In the genomic region with DNA sequence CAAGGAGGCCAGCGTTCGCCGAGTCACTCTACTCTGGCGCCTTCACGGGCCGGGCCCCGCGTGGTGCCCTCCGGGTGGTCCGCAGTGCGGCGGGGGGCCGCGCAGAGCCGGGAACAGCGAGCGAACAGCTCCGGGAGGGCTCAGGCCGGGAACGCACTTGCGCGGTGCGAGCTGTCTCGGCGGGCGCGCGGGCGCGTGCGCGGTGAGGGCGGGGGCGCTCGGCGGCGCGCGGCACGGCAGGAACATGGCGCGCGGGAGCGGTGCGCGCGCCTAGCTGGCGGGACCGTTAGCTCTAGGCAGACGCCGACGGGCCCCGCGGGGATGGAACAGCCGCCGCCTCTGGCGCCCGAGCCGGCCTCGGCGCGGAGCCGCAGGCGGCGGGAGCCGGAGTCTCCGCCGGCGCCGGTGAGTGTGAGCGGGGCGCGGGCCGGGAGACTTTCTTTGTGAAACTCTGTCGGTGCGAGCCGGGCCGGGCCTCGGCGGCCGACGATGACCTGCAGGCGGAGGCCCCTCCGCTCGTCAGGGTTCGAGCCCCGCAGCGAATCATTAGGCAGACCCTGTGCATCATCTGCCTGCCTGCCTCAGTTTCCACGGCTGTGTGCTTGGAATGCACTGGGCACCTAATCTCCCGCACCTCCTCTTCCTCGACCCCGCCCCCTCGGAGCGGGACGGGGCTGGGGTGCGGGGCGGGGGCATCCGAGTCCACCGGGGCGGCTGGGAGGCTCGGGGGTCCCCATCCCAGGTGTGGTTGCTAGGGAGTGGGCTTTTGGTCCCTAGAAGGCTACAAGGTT, we compare ENCODE assay signal across 8 mouse cellular contexts. TPM values are rescaled to one million over a fixed set of nuclear protein-coding genes. Genes with fewer than 3 reads are reported as not detected.
DNase-seq lines count a peak whose midpoint lies in the region; ATAC-seq and TF ChIP-seq lines count a peak whose summit lies in the region.

A gene (plus strand): TSS at position 220 of the 791 bp plus-strand sequence.

- H3K79me2 ChIP-seq in C2C12 (ENCODE audit: control insufficient read depth, insufficient read depth), result no peaks in the 10 kb centered on the region

- H3ac ChIP-seq in C2C12 (ENCODE audit: control insufficient read depth, insufficient read length, low read depth), result peak within 1 kb of the TSS; percentile 53

- peak; percentile 90 for ATAC-seq in embryonic facial prominence, embryonic 15.5 days (ENCODE audit: insufficient number of reproducible peaks, low FRiP score, low TSS enrichment, low read depth)
- peak; percentile 96 for ATAC-seq in kidney, embryonic 14.5 days (ENCODE audit: low FRiP score, low TSS enrichment)
- ATAC-seq in limb, embryonic 15.5 days (ENCODE audit: insufficient number of reproducible peaks, low FRiP score, low TSS enrichment, low read depth), result peak; percentile 89
- peak; percentile 88 for ATAC-seq in midbrain, postnatal 0 days (ENCODE audit: low FRiP score)

- TF ChIP-seq CTCF in C2C12 (IDR thresholded peaks at IDR 0.05; ENCODE audit: control insufficient read depth, insufficient read depth, insufficient read length), result no peak
- no peak for TF ChIP-seq CTCF in bone marrow macrophage, adult 2 months (IDR thresholded peaks at IDR 0.05; ENCODE audit: low read depth, low read length)
- no peak for TF ChIP-seq CTCF in midbrain, postnatal 0 days (IDR thresholded peaks at IDR 0.05)

- DNase-seq in heart, adult 9 months (ENCODE audit: low spot score in 2 of 2), result peak; percentile 90 to 91
- DNase-seq in midbrain, postnatal 0 days (ENCODE audit: low spot score), result peak; percentile 93
- peak; percentile 75 to 79 for DNase-seq in spleen, postnatal 36 days (ENCODE audit: low spot score in 2 of 2)

- no peak for TF ChIP-seq POLR2A in bone marrow macrophage, adult 2 months (IDR thresholded peaks at IDR 0.05; ENCODE audit: borderline replicate concordance, low read depth, low read length)

- WGBS in embryonic facial prominence, embryonic 15.5 days, result under 1% methylated on average over 101 of the region's 101 CpGs
- under 1% methylated on average over 98 of the region's 101 CpGs for WGBS in kidney, embryonic 14.5 days
- under 1% methylated on average over 91 of the region's 101 CpGs for WGBS in limb, embryonic 15.5 days
- under 1% methylated on average over 56 of the region's 101 CpGs for WGBS in midbrain, postnatal 0 days

- peak within 1 kb of the TSS; percentile 74 for H3K4me3 ChIP-seq in C2C12 (ENCODE audit: insufficient read depth, poor library complexity, severe bottlenecking)
- peak within 1 kb of the TSS; percentile 80 for H3K4me3 ChIP-seq in bone marrow macrophage, adult 2 months (ENCODE audit: insufficient read depth, low read length)
- peak within 1 kb of the TSS; percentile 88 for H3K4me3 ChIP-seq in embryonic facial prominence, embryonic 15.5 days (replicated peaks)
- peak within 1 kb of the TSS; percentile 86 for H3K4me3 ChIP-seq in kidney, embryonic 14.5 days (ENCODE audit: low read length)
- H3K4me3 ChIP-seq in limb, embryonic 15.5 days, result peak within 1 kb of the TSS; percentile 85
- peak within 1 kb of the TSS; percentile 87 for H3K4me3 ChIP-seq in midbrain, postnatal 0 days (ENCODE audit: low read depth, low read length)

- H3K36me3 ChIP-seq in C2C12 (ENCODE audit: control insufficient read depth, insufficient read depth), result no peaks in the 10 kb centered on the region
- H3K36me3 ChIP-seq in embryonic facial prominence, embryonic 15.5 days, result 0 out of 2 replicates have a peak, but pooled peaks cover 3% of the 10 kb centered on the region
- no peaks in the 10 kb centered on the region for H3K36me3 ChIP-seq in kidney, embryonic 14.5 days (ENCODE audit: control insufficient read depth, insufficient read depth, low read length)
- peaks cover 3% of the 10 kb centered on the region; the same call in 1 of the 2 replicates for H3K36me3 ChIP-seq in limb, embryonic 15.5 days
- no peaks in the 10 kb centered on the region for H3K36me3 ChIP-seq in midbrain, postnatal 0 days (ENCODE audit: insufficient read depth, low read length)

- H3K79me3 ChIP-seq in C2C12 (ENCODE audit: low read depth), result no peaks in the 10 kb centered on the region

- H3K27ac ChIP-seq in bone marrow macrophage, adult 2 months (ENCODE audit: insufficient read depth, low read depth, low read length), result no peak within 1 kb of the TSS
- H3K27ac ChIP-seq in embryonic facial prominence, embryonic 15.5 days (replicated peaks), result peak within 1 kb of the TSS; percentile 85
- H3K27ac ChIP-seq in kidney, embryonic 14.5 days (ENCODE audit: low read depth, low read length), result peak within 1 kb of the TSS; percentile 51; the same call in 1 of the 2 replicates
- peak within 1 kb of the TSS; percentile 91 for H3K27ac ChIP-seq in limb, embryonic 15.5 days
- H3K27ac ChIP-seq in midbrain, postnatal 0 days (ENCODE audit: low read depth, low read length), result peak within 1 kb of the TSS; percentile 80

- no peaks in the 10 kb centered on the region for H3K4me1 ChIP-seq in bone marrow macrophage, adult 2 months (ENCODE audit: control insufficient read depth, insufficient read depth, low read length)
- peaks cover 19% of the 10 kb centered on the region for H3K4me1 ChIP-seq in embryonic facial prominence, embryonic 15.5 days
- 0 out of 2 replicates have a peak, but pooled peaks cover 4% of the 10 kb centered on the region for H3K4me1 ChIP-seq in kidney, embryonic 14.5 days (ENCODE audit: control insufficient read depth, insufficient read depth, low read length)
- peaks cover 23% of the 10 kb centered on the region for H3K4me1 ChIP-seq in limb, embryonic 15.5 days
- H3K4me1 ChIP-seq in midbrain, postnatal 0 days (ENCODE audit: insufficient read depth, low read length), result no peaks in the 10 kb centered on the region; the same call in 1 of the 2 replicates

- H3K27me3 ChIP-seq in C2C12 (ENCODE audit: control insufficient read depth, insufficient read depth, insufficient read length), result no peaks in the 10 kb centered on the region
- no peaks in the 10 kb centered on the region for H3K27me3 ChIP-seq in embryonic facial prominence, embryonic 15.5 days
- H3K27me3 ChIP-seq in kidney, embryonic 14.5 days (ENCODE audit: control insufficient read depth, insufficient read depth, low read length), result no peaks in the 10 kb centered on the region
- no peaks in the 10 kb centered on the region for H3K27me3 ChIP-seq in limb, embryonic 15.5 days
- no peaks in the 10 kb centered on the region for H3K27me3 ChIP-seq in midbrain, postnatal 0 days (ENCODE audit: insufficient read depth, low read length)

- H3K9me3 ChIP-seq in embryonic facial prominence, embryonic 15.5 days (replicated peaks), result no peaks in the 10 kb centered on the region
- H3K9me3 ChIP-seq in kidney, embryonic 14.5 days (ENCODE audit: control insufficient read depth, low read length), result no peaks in the 10 kb centered on the region
- no peaks in the 10 kb centered on the region for H3K9me3 ChIP-seq in limb, embryonic 15.5 days
- H3K9me3 ChIP-seq in midbrain, postnatal 0 days (ENCODE audit: low read length), result no peaks in the 10 kb centered on the region

- peak within 1 kb of the TSS; percentile 87 for H3K4me2 ChIP-seq in embryonic facial prominence, embryonic 15.5 days (replicated peaks)
- peak within 1 kb of the TSS; percentile 91 for H3K4me2 ChIP-seq in kidney, embryonic 14.5 days (replicated peaks; ENCODE audit: low read depth, low read length)
- peak within 1 kb of the TSS; percentile 79 for H3K4me2 ChIP-seq in limb, embryonic 15.5 days
- peak within 1 kb of the TSS; percentile 94 for H3K4me2 ChIP-seq in midbrain, postnatal 0 days (ENCODE audit: low read depth, low read length, poor library complexity, severe bottlenecking)

- H3K9ac ChIP-seq in embryonic facial prominence, embryonic 15.5 days, result peak within 1 kb of the TSS; percentile 81
- peak within 1 kb of the TSS; percentile 93 for H3K9ac ChIP-seq in kidney, embryonic 14.5 days (ENCODE audit: low read depth, low read length)
- H3K9ac ChIP-seq in limb, embryonic 15.5 days, result peak within 1 kb of the TSS; percentile 92
- peak within 1 kb of the TSS; percentile 86 for H3K9ac ChIP-seq in midbrain, postnatal 0 days (replicated peaks; ENCODE audit: low read length, poor library complexity, severe bottlenecking)

TF ChIP-seq in C2C12, 6 proteins besides CTCF, POLR2A, EP300 and RAD21:
- no peak for TF ChIP-seq MYOD1 (IDR thresholded peaks at IDR 0.05; ENCODE audit: control insufficient read depth, insufficient read length, low read depth)
- TF ChIP-seq MYOG (IDR thresholded peaks at IDR 0.05; ENCODE audit: control insufficient read depth, extremely low read depth, insufficient read length), result no peak
- TF ChIP-seq CEBPB (IDR thresholded peaks at IDR 0.05; ENCODE audit: low read depth), result no peak
- TF ChIP-seq USF1 (IDR thresholded peaks at IDR 0.05; ENCODE audit: low read depth), result no peak
- no peak for TF ChIP-seq MAX (IDR thresholded peaks at IDR 0.05)
- TF ChIP-seq FOSL1 (IDR thresholded peaks at IDR 0.05; ENCODE audit: insufficient read depth, low read length, poor library complexity, severe bottlenecking), result no peak
TF ChIP-seq in C2C12: peak in this region for 0.

RNA-seq across cellular contexts. Expression of the gene that starts here (rescaled TPM):
- 3.4 TPM for polyA plus RNA-seq in C2C12 (2012; fragmentation: generic; extraction: Trizol)
- 1.2 and 1.7 TPM in 2 replicates for polyA plus RNA-seq in bone marrow macrophage, adult 2 months (2012; ENCODE audit: insufficient read depth, insufficient read length, missing spikeins)
- 12.6 and 12.7 TPM in 2 replicates for polyA plus RNA-seq in embryonic facial prominence, embryonic 15.5 days (2015; fragmentation: Nextera tagmentation; extraction: Ambion mirVana)
- polyA plus RNA-seq in kidney, embryonic 14.5 days (2014; fragmentation: Nextera tagmentation; extraction: Ambion mirVana), result 19.3 and 24.7 TPM in 2 replicates
- 12.4 and 14.7 TPM in 2 replicates for polyA plus RNA-seq in limb, embryonic 15.5 days (2015; fragmentation: Nextera tagmentation; extraction: Ambion mirVana)
- total RNA-seq in midbrain, postnatal 0 days (2014; rRNA removed), result 45.2 and 53.1 TPM in 2 replicates
- polyA plus RNA-seq in midbrain, postnatal 0 days (2015; fragmentation: Nextera tagmentation; extraction: Ambion mirVana), result 8.9 and 10.6 TPM in 2 replicates
